Mouse (Mus musculus) 3134 (cell line): ENCODE measurements around the gene 1700037H04Rik.

Source experiments
- DNase-seq: peaks from one replicate; pipeline ENCODE4 v3.0.0-alpha.2; 2011; ENCODE audit warnings: low spot score; ENCODE audit not compliant: insufficient read length; ENCODE audit errors: extremely low read depth

The 1700037H04Rik gene

DNA sequence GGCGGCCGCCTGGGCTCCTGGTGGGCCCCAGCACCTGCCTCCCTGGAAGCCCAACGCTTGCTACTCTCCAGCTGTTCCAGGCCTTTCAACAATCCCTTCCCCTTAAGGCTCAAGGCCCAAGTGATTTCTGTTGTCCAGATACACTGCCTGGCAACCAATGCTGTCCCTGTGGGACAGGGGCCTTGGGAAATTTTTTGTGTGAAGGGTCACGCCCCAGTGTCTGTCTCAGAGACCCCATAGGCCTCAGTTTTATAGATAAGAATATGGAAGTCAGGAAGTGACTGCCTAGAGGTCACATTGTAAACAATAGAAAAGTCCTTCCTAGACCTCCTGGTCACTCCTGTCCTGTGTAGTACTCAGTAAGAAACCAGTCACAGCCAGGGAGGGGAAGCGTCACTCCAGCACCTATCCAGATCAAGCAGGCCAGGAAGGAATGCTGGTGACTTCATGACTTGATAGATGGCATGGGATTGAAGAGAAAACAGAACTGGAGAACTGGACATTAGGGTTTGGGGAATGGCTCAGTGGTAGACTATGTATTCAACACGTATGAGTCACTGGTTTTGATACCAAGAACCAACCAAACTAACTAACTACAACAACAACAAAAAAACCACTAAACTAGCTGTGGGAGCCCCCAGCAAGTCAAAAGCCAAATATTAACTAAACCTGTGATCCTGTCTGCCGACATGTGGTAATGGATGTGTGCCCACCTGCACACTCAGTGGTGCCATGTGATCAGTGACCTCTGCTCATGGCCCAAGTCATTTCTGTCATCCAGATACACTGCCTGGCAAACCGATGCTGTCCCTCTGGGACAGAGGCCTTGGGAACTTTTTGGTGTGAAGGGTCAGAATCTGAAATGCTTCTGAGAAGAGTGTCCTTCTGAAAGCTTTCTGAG is 11.3 kb downstream of the 1700037H04Rik start:
- no peak for DNase-seq

DNA sequence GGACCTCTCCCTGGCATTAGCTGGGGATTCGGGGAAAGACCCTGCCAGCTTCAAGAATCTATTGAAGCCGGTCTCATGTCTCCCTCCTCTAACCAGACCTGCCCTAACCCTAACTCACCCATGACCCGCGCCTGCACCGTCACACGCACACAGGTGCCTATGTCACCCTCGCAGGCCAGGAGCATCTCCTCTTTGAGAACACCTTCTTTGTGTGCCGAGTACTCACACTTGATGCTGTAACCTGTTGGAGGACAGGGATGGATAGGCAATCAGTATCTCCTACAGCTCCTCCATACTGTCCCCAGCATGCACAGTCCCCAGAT is 12.9 kb downstream of the 1700037H04Rik start:
- DNase-seq, result no peak

DNA sequence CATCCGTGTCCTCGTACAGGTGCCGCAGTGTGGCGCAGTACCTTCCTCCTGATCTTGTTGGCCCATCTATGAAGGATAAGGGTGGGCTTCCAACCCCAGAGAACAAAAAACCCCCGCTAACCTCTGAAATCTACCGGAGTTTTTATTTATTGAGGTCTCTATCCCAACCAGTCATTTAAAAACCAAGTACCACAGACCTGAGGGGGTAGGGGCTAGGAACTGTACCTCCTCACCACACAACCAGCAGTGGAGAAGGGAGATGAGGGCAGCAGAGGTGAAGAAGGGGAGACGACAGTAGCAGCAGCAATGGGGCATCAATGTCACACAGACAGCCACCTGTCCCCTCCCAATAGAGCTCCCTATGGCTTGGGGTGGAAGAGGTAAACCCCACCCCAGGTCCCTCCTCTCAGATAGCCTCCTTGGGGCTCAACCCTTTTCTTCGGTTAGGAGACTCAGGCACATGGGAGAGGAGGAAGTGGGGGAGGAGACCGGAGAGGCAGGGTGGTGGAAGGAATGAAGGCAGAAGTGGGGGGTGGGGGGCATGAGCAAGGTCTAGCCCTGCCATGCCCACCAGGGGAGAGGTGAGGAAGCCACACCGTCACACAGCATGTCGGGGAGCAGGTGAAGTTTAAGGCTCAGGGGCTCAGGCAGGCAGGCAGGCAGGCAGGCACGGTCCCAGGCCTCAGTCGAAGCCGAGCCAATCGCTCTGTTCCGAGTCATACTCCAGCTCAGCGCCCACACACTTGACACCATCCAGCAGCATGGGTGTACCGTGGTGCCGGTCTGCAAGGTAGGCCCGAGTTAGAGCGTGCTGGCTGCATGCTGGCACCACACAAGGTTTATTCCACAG is 13.5 kb downstream of the 1700037H04Rik start:
- DNase-seq, result no peak

DNA sequence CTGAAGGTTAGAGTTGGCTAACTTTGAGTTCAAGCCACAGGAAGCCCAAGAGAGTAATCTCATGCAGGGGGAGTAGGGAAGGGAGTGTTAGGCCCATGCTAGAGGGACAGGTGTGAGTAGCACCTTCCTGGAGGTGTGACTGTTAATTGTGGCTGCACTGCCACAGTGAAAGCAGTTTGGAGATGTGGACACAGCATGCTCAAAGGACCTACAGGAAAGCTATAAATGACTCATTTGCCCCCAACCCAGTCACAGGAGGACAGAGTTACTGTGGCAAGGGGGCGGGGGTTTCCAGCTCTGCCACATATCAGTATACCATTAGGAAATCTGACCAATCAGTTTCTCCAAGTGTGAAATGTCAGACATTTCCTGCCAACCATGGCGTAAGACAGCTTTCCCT is 14.3 kb downstream of the 1700037H04Rik start:
- no peak for DNase-seq

DNA sequence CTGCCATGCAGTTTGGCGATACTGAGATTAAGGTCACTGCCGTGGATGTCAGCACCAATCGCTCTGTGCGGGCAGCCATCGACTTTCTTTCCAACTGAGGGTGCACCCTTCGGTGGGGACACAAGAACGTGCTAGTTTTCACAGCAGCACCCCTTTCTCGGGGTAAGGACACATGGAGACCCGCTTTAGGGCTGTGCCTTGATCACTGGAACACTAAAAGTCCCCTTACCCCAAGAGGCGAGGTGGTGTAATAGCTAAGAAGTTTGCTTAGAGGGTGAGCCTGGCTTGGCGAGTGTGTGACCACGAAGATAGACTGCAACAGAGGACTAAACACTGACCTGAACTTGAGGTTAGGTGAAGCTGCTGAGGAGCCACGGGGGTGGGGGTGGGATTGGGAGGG is 14.8 kb downstream of the 1700037H04Rik start:
- no peak for DNase-seq

DNA sequence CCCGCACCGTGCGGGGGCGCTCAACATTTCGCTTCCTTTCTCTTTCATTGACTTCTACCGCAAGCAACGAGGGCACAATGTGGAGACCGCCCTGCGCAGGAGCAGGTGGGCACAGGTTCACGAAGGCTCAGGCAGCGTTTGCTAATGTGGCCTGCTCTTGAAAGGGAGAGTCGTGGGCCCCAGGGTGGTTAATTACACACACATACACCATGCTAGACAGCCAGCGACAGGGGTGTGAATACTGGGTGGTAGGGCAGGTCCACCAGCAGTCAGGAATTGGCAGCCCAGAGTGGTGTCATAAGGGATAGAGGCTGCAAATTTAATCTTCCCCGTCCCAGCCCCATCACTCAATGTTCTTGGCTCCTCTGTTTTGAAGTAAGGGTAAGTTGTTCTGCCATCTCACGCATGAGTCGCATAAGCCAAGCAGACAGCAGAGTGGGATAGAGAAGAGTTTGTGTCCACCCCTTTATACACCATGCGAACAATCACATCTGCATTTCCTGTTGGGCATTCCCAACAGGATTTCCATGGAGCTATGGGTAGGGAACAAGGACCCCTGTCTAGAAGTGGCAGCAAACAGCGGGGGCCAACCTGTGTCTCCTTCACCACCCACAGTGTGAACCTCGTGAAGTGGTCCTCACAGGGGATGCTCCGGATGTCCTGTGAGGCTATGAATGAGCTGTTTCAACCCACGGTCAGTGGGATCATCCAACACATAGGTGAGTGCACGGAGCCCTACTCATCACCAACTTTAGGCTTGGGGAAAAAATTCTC is 16.7 kb downstream of the 1700037H04Rik start:
- DNase-seq, result no peak

DNA sequence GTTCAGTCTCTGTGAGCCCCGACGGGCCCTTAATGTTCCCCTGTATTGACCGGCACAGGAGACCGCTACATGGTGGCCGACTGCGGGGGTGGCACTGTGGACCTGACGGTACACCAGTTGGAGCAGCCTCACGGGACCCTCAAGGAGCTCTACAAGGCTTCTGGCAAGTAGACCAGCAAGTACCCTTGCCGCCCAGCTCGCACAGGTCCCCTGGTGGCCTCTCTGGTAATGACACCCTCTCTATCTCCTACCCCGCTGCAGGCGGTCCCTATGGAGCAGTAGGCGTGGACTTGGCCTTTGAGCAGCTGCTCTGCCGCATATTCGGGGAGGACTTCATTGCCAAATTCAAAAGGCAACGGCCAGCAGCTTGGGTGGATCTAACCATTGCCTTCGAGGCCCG is 17.3 kb downstream of the 1700037H04Rik start:
- peak; percentile 61 for DNase-seq

DNA sequence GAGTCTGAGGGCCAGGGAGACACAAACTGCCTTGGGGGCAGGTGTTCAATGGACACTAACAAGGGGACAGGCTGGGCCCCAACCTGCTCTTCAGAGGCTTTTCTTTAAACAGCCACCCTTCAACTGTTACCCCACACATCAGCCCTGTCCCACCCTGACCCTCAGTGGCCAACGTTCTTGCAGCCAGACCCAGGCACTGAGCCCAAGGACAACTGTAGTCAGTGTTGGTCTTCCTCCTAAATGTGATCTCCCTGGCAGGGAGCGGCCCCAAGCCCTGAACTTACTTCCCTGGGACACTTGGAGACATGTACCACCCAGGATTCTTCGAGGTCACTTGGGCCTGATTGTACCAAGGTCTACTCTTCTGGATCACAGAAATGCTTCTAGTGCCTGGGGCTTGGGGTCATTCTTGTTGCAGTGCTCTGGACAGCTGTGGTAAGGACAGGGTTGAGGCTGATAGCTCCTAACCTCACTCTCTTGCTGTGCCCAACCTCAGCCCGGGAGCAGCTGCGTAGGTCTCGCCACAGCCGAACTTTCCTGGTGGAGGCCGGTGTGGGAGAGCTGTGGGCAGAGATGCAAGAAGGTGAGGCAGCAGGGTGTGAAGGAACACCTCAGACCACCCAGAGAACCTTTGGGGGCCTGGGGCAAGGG is 18.4 kb downstream of the 1700037H04Rik start:
- no peak for DNase-seq

DNA sequence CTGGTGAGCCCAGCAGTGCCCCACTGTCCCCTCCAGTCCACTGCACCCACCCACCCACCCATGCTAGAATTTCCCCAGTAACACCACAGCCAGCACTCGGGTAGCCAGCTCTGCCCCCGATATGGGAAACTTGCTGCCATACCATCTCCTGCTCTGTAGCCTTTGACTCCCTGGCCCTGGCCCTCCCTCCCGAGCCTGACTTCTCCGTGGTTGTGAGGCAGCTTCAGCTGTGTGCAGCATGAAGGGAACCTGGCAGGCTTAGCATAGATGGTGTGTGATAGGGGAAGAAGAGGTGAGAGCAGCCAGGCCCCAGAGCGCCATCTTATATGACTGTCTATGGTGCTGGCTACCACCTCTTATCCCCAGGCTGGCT is 19.4 kb downstream of the 1700037H04Rik start:
- DNase-seq, result no peak

DNA sequence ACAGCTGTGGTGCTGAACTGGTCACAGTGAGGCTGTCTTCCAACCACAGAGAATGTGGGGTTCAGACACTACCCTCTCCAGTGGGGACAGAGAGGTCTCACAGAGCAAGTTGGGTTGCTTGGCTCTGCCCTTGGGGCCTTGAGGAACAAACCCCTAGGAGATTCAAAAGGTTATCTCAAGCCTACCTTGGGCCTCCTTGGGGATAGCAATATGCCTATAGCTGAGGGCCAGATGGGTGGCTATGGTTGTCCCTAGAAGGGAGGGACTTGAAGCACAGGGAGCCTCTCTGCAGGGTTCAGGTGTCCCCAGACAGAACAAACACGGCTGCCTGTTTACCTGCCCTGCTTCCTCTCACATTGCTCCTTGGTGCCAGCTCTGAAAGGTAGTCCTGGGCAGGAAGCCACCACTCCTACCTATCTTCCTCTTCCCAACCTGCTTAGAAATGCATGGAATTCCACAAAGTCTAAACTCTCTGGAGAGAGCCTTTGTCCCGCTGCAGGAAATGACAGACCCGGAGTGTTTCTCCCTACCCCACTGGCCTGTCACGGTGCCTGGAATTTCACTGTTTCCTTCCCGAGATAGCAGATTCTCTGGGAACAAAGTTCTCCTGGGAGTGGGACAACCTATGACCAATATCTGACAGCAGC is 19.9 kb downstream of the 1700037H04Rik start:
- DNase-seq, result no peak

DNA sequence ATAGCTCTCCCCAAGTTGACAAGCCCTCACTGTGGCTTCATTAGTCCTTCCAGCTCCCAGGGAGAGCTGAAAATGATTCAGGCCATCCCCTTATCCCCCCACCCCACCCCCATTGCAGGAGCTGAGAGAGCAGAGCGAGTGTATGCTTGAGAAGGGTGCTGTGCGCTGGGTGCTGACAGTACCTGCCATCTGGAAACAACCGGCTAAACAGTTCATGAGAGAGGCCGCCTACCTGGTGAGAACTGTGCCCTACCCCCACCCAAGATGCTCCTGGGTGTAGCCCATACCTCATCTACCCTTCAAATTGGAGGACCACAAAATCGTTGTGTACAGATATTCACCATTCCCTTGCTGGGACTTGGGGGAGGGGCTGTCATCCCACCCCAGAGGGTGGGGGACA is 20.6 kb downstream of the 1700037H04Rik start:
- DNase-seq, result no peak

DNA sequence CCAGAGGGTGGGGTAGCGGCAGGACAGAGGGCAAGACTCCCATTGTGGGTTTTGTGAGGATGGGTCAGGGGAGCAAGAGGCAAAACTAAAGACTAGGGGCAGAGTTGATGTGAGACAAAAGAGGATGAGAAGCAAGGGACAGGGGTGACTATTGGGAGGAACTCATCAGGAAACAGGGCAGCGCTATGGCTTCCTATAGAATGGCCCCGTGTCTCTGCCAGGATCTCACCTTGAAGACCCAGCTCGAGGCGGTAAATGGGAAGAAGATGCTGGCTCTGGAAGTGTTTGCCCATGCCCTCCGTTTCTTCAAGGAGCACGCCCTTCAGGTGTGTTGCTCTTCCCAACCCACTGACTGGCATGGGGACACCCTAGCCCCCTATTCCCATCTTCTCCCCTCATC is 21.1 kb downstream of the 1700037H04Rik start:
- DNase-seq, result no peak

DNA sequence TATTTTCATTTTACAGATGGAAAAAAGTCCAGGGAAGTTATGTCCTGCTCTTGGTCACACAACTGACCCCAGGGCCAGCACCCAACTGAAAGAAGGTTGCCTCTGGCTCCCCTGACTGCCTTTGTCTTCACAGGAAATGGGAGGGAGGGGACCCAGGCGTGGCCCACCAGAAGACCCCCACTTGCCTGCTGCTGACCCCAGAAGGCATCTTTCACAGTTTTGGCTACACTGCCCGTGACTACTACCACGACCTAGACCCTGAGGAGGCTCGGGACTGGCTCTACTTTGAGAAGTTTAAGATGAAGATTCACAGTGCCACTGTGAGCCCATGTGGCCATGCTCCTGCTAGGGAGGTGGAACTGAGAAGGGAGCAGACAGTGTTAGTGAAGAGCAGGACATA is 21.6 kb downstream of the 1700037H04Rik start:
- no peak for DNase-seq

DNA sequence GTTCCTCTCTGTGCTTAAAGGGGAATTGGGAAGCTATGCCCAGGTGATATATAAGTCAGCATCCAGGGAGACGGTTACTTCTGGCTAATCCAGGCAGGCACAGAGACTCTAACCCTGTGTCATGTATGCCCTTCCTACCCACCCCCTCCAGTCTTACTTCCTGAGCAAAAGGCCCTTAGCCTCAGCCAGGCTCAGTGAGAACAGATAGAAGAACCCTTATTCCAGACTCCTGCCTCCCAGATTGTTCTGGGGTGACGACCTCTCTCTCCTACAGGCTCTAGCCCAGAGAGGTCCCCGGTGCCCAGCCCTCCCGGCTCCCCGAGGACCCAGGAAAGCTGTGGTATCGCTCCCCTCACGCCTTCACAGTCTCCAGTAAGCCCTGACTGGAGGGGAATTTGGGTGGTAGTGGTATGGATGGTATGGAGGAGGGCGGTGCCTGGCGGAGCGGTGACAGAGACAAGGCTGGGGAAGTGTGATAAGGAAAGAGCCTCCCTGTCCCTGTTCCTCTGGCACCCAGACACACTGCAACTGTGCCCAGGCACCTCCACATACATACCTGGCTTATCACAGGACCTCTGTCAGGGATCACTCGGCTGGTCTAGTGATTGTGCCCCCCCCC is 24.3 kb downstream of the 1700037H04Rik start:
- DNase-seq, result no peak

DNA sequence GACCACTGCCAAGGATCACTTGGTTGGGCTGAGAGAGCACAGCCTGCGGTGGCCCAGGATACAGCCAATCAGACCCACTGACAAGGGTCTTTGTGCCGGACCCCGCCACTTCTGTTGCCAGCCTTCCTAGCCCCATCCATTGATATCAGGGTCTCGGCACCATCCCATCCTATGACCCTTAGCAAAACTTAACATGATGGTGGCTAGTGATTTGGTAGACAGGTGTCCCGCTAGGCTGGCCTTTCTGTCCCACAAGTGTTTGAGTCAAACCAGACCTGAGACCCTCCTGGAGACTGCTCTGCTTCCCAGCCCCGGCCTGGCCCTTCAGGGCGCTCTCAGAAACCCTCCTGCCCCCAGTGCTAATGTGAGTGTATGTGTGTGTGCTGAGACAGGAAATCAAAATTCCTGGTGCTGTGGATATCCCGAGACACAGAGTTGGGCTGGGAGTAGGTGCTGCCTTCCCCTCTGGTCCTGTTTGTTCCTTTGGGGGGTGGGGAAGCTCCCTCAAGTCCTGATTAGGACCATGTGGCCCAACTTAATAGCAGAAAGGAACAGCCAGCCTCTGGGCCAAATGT is 25.0 kb downstream of the 1700037H04Rik start:
- no peak for DNase-seq

DNA sequence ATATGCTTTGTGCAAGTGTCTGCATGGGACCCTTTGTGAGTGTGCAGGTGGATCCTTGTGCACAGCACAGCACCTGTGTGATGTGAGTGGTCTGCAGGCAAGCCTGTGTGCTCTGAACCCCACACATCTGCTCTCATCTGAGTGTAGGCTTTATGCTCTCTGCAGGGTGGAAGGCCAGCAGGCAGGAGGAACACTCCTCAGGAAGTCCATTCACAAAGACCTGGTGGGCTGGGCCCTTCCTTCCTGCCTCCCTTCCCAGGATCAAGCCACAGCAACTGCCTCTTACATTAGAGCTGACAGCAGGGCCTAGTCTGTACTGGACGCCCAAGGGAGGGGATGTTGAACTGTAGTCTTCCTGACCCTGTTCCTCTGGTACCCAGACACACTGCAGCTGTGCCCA is 25.5 kb downstream of the 1700037H04Rik start:
- DNase-seq, result no peak

DNA sequence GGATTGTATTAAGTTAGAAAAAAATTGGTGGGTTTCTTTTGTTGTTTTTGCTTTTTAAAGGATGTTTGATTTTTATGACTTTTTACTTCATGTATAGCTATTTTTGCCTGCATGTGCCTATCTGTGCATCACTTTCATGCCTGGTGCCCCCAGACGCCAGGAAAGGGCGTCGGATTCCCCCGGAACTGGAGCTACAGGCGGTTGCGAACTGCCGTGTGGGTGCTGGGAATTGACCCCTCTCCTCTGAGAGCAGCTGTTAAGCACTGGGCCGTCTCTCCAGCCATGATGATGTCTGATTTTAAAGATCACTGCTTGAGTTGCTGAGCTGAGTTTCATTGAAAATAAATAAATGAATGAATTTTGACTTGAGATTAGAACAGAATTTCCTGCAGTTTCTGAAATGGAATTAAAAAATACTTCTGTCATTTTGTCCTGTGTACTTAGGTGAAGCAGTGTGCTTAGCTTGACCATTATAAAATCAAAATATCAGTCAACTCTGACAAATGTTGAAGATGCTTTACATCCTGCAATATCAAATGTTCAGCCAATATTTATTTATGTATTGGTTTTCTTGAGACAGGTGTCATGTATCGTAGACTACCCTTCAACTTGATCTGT is 26.8 kb downstream of the 1700037H04Rik start, which contains the start of gene Gm11037:
Gm11037 (plus strand) TSS at position 568 of the 618 bp plus-strand sequence.
- DNase-seq, result no peak

DNA sequence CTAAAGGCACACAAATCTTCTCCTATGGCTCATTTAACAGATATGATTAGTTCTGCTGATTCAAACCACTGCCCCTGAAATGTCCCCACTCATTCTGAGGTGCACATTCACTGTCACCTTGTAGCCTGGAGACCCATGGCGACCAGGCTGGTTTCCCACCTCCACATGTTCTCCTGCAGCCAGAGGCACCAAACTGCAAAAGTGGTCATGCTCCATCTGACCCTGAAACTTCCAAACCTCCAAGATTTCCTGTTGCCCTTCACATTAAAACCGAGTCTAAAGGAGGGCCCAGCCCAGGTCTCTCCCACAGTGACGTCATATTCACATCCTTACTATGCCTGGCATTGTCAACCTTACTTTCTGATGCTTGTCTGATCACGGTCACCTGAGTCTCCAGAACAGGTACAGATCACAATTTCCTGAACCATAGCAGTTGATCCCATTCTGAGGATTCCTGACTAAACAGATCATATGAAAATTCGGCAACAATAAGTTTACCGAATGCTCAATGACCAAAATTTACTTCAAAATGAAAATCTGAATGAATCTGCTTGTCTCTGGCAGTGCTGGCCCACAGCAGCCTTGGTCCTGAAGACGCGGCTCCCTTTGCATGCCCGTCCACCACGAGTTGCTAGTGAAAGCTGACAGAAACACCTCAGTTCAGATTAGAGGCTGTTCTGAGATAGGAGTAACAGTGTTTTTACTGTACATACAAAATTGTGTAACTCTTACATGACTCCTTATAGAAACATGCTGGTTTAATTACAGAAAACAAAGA is 27.6 kb downstream of the 1700037H04Rik start:
- no peak for DNase-seq
